Mouse (Mus musculus) retina, adult 2 months (tissue): Measurements from ENCODE around the gene Crybg3.

Experiments
- DNase-seq: peaks from one replicate; pipeline ENCODE4 v3.0.0-alpha.2; 2012; ENCODE audit warnings: low read depth, low spot score

Gene Crybg3

GRCm38 (mm10) chr16:59600311-59601251 lies at the start of gene Crybg3:
Gene Crybg3 (minus strand): TSS chr16:59600979.
- DNase-seq: no peak

- DNase-seq: no peak
Observed at GRCm38 (mm10) chr16:59643766-59644165, 43.0 kb upstream of the Crybg3 start.

- DNase-seq: no peak
Observed at GRCm38 (mm10) chr16:59639985-59640384, 39.2 kb upstream of the Crybg3 start.

GRCm38 (mm10) chr16:59639102-59639691 lies 38.4 kb upstream of the Crybg3 start, which contains the start of gene Arl6:
Gene Arl6 (minus strand): TSS chr16:59639391.
- peak; percentile 84 for DNase-seq

GRCm38 (mm10) chr16:59634598-59634997 lies 33.8 kb upstream of the Crybg3 start:
- no peak for DNase-seq

- DNase-seq: no peak
Observed at GRCm38 (mm10) chr16:59621554-59621953, 20.8 kb upstream of the Crybg3 start.

- DNase-seq: no peak
Observed at GRCm38 (mm10) chr16:59617167-59617566, 16.4 kb upstream of the Crybg3 start.

- no peak for DNase-seq
Observed at GRCm38 (mm10) chr16:59615675-59616074, 14.9 kb upstream of the Crybg3 start.

- DNase-seq: no peak
Observed at GRCm38 (mm10) chr16:59610750-59611149, 10.0 kb upstream of the Crybg3 start.

- no peak for DNase-seq
Observed at GRCm38 (mm10) chr16:59604078-59604781, 3.5 kb upstream of the Crybg3 start.

- peak; percentile 42 for DNase-seq
Observed at GRCm38 (mm10) chr16:59599411-59600265, 1.1 kb downstream of the Crybg3 start.

- DNase-seq: no peak
Observed at GRCm38 (mm10) chr16:59598997-59599396, 1.8 kb downstream of the Crybg3 start.

GRCm38 (mm10) chr16:59597256-59597655 lies 3.5 kb downstream of the Crybg3 start:
- no peak for DNase-seq

- no peak for DNase-seq
Observed at GRCm38 (mm10) chr16:59594714-59595113, 6.1 kb downstream of the Crybg3 start.

- DNase-seq: no peak
Observed at GRCm38 (mm10) chr16:59590790-59591189, 10.0 kb downstream of the Crybg3 start.

GRCm38 (mm10) chr16:59588351-59589025 lies 12.3 kb downstream of the Crybg3 start:
- no peak for DNase-seq

- DNase-seq: no peak
Observed at GRCm38 (mm10) chr16:59587816-59588215, 13.0 kb downstream of the Crybg3 start.

GRCm38 (mm10) chr16:59586911-59587310 lies 13.9 kb downstream of the Crybg3 start:
- no peak for DNase-seq

GRCm38 (mm10) chr16:59586276-59586675 lies 14.5 kb downstream of the Crybg3 start:
- DNase-seq: no peak

- no peak for DNase-seq
Observed at GRCm38 (mm10) chr16:59585706-59586244, 15.0 kb downstream of the Crybg3 start.
